Mouse (Mus musculus): ENCODE measurements around the gene Wdr93.

DNA sequence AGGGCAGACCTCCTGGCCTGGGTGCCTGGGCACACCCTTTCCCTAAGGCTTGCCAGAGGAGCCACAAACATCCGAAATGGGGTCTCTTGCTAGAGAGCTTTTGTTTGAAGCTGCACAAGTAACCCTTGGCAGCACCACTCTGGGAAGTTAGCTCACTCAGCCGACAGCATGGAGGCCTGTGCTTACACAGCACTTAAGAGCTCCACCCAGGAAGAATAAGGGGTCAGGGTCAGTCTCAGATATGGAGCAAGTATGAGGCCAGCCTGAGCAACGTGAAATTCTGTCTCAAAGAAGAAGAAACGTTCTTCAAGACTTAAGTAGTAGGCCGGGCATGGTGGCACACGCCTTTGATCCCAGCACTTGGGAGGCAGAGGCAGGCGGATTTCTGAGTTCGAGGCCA, 19.1 kb downstream of the Wdr93 start:
- TF ChIP-seq POLR2A (IDR thresholded peaks at IDR 0.05; ENCODE audit: low read depth, low read length) (no peak), CTCF (IDR thresholded peaks at IDR 0.05; ENCODE audit: extremely low read depth, insufficient read length, insufficient replicate concordance, low read depth, low read length) (no peak)
